Comparison of ENCODE assay signal across 22 mouse cellular contexts in genomic region chr11:84044988-84045387, GRCm38 (mm10). TPM values are rescaled to one million over a fixed set of nuclear protein-coding genes. Genes with fewer than 3 reads are reported as not detected.
"Had no signal": no experiment of that assay in that cellular context is flagged by ENCODE, and none has a peak within 500 bp of the region (broad histone marks: within the 10 kb centered on the region; RNA-seq: fewer than 3 reads in every experiment).

No protein-coding gene starts in this region.

- H3K27me3 ChIP-seq: limb, embryonic 12.5 days; limb, embryonic 15.5 days; neural tube, embryonic 12.5 days; neural tube, embryonic 15.5 days had no signal

- ATAC-seq: liver, postnatal 0 days; lung, postnatal 0 days had no signal

- H3K9ac ChIP-seq: limb, embryonic 12.5 days; limb, embryonic 15.5 days; liver, embryonic 14.5 days; liver, postnatal 0 days; lung, embryonic 14.5 days; neural tube, embryonic 12.5 days; neural tube, embryonic 15.5 days had no signal

- DNase-seq: kidney, adult 18-20 months; kidney, adult 9 months; kidney, postnatal 14 days; kidney, postnatal 4 days; layer of hippocampus, adult 9-11 months; layer of hippocampus, postnatal 36 days; left cerebral cortex, postnatal 4 days; liver, postnatal 0 days; lung, embryonic 14.5 days; midbrain, embryonic 14.5 days; thymus, adult 18-20 months; thymus, postnatal 4 days had no signal

- H3K4me2 ChIP-seq: limb, embryonic 12.5 days; limb, embryonic 15.5 days; liver, embryonic 11.5 days; lung, embryonic 14.5 days; neural tube, embryonic 12.5 days; neural tube, embryonic 15.5 days had no signal

- H3K27ac ChIP-seq: left cerebral cortex, adult 2 months; limb, embryonic 12.5 days; limb, embryonic 15.5 days; liver, embryonic 14.5 days; macrophage; neural tube, embryonic 12.5 days; neural tube, embryonic 15.5 days had no signal

- H3K4me3 ChIP-seq: left cerebral cortex, adult 2 months; limb, embryonic 12.5 days; limb, embryonic 15.5 days; neural tube, embryonic 12.5 days; neural tube, embryonic 15.5 days had no signal

- H3K9me3 ChIP-seq: limb, embryonic 12.5 days; limb, embryonic 15.5 days; neural tube, embryonic 12.5 days; neural tube, embryonic 15.5 days had no signal

RNA-seq across cellular contexts. Expression of gene Dusp14, which starts 24.1 kb away (rescaled TPM):
- total RNA-seq: megakaryocyte, adult 5-6 weeks had no signal
